Mouse (Mus musculus) liver, embryonic 14 days (tissue): Measurements from ENCODE around the gene Nr1h5. TPM values are rescaled to one million over a fixed set of nuclear protein-coding genes. Genes with fewer than 3 reads are reported as not detected.

Source experiments
- polyA plus RNA-seq: library from polyadenylated mRNA; depleted of rRNA; stranded (reverse); fragments of >200 nt; gene quantifications from 2 replicates; pipeline ENCODE4 v1.2.3, GENCODE M21; 2012; rRNA removed

The Nr1h5 gene
- polyA plus RNA-seq: 4.5 and 6.0 TPM in 2 replicates

DNA sequence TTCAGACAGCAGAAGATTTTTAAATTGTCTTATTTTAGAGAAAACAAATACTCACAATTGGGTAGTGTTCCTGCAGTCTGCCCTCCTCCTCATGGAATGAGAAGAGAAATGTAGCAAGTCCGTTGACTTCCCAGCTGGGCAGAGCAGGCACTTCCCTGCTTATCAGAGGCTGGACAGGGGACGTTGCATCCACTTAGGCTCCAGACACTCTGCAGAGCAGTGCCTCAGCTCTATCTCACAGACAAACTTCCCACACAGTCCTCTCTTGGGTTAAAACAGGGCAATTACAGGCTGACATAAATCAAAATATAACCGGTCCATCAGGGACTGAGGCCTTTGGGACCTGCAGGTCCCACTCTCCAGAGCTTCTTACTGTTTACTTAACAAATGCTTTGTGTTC is at the start of gene Nr1h5:
Gene Nr1h5, minus strand, starts transcription at position 101 of the 400 bp plus-strand sequence.

DNA sequence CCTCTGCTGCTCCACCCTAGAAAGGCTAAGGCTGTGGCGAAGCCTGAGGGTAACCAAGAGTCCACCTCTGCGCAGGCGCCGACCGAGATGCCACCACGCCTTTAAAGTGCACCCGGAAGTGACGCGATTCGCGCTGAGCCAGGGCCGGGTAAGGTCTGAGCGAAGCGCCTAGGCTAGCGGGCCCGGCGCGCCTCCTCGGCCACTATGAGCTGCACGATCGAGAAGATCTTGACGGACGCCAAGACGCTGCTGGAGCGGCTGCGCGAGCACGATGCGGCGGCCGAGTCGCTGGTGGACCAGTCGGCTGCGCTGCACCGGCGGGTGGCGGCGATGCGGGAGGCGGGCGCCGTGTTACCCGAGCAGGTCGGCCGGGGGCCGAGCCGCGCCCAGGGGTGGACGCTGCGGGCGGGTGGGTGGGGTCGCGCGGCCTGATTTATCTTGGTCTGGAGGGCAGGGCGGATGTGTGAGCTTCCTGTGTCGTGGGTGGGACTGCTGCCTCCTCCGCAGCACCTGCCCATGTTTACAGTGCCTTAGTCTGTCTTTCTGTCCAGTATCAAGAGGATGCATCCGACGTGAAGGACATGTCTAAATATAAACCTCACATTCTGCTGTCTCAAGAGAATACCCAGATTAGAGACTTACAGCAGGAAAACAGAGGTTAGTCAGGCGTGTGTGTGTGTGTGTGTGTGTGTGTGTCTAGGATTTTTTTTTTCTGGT is 31.8 kb upstream of the Nr1h5 start, which contains the start of gene Sike1:
Gene Sike1, plus strand, starts transcription at position 104 of the 717 bp plus-strand sequence.

GRCm38 (mm10) chr3:102935451-102936354 is 28.2 kb downstream of the Nr1h5 start, which contains the start of gene Sycp1:
TSS of gene Sycp1 (minus strand) at chr3:102936100.

Other genes starting within 250 kb of the Nr1h5 start
- gene Tspan2, start 229.6 kb downstream of the Nr1h5 start, polyA plus RNA-seq: 0.81 and 1.2 TPM in 2 replicates
- gene Tshb, start 181.4 kb downstream of the Nr1h5 start, polyA plus RNA-seq: not detected in 2 replicates
- 0.03 TPM in 2 replicates for gene Sycp1, start 28.0 kb downstream of the Nr1h5 start, polyA plus RNA-seq
- gene Sike1, start 31.6 kb upstream of the Nr1h5 start, polyA plus RNA-seq: 6.1 and 6.6 TPM in 2 replicates
- 31.9 and 38.2 TPM in 2 replicates for gene Csde1, start 56.3 kb upstream of the Nr1h5 start, polyA plus RNA-seq
- gene Nras, start 94.2 kb upstream of the Nr1h5 start, polyA plus RNA-seq: 20.7 and 24.7 TPM in 2 replicates
- gene Ampd1, start 109.9 kb upstream of the Nr1h5 start, polyA plus RNA-seq: 0.12 and 0.61 TPM in 2 replicates
- gene Dennd2c, start 138.5 kb upstream of the Nr1h5 start, polyA plus RNA-seq: 6.3 and 8.5 TPM in 2 replicates
- gene Bcas2, start 207.5 kb upstream of the Nr1h5 start, polyA plus RNA-seq: 106 and 117 TPM in 2 replicates